9 mouse cellular contexts compared by ENCODE assay signal in the genomic region with DNA sequence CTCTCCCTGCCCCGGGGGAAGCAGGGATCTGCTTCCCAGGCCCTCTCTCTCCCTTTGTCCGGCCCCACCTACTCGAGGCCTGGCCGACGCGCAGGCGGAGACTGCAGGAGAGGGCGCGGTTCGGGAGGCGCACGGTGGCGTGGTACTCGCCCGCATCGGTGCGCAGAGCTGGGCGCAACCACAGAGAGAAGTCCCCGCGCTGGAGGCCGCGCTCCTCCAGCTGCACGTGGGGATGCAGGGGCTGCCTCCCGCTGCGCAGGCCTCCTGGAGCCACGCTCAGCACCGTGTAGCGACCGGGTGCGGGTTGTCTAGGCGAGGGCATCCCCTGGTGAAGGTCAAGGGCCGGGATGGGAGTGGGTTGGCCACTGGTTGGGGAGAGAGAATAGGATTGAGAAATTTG. TPM values are rescaled to one million over a fixed set of nuclear protein-coding genes. Genes with fewer than 3 reads are reported as not detected.
DNase-seq lines count a peak whose midpoint lies in the region; ATAC-seq and TF ChIP-seq lines count a peak whose summit lies in the region.
"Had no signal": no experiment of that assay in that cellular context is flagged by ENCODE, and none has a peak within 500 bp of the region (broad histone marks: within the 10 kb centered on the region; RNA-seq: fewer than 3 reads in every experiment).

No protein-coding gene starts in this region.

- peaks cover 21% of the 10 kb centered on the region for H3K36me3 ChIP-seq in heart, embryonic 12.5 days
- H3K36me3 ChIP-seq in hindbrain, embryonic 10.5 days: peaks cover 27% of the 10 kb centered on the region
- peaks cover 30% of the 10 kb centered on the region for H3K36me3 ChIP-seq in midbrain, embryonic 14.5 days (ENCODE audit: control insufficient read depth, insufficient read depth, low read length)

- intact Hi-C loops in heart, postnatal 36 days (cut with DNase I): loop anchor here (10.0 kb wide), 1 partner anchor 445 kb away; no protein-coding TSS in a partner anchor
- intact Hi-C loops in gastrocnemius, adult 2 months (cut with DNase I): no loop called here

- H3K9ac ChIP-seq in heart, embryonic 12.5 days: peak overlapping the region; percentile 56
- H3K9ac ChIP-seq in midbrain, embryonic 14.5 days (replicated peaks; ENCODE audit: low read length): peak overlapping the region; percentile 43

- peaks cover 24% of the 10 kb centered on the region for H3K27me3 ChIP-seq in heart, embryonic 12.5 days (replicated peaks)
- peaks cover 49% of the 10 kb centered on the region for H3K27me3 ChIP-seq in hindbrain, embryonic 10.5 days (ENCODE audit: insufficient read depth, poor library complexity, severe bottlenecking)
- 0 out of 2 replicates have a peak, but pooled peaks cover 4% of the 10 kb centered on the region for H3K27me3 ChIP-seq in midbrain, embryonic 14.5 days (ENCODE audit: control insufficient read depth, insufficient read depth, low read length)
- H3K27me3 ChIP-seq: Patski had no signal

- no peaks in the 10 kb centered on the region for H3K9me3 ChIP-seq in heart, embryonic 12.5 days (replicated peaks)
- H3K9me3 ChIP-seq in hindbrain, embryonic 10.5 days: no peaks in the 10 kb centered on the region
- no peaks in the 10 kb centered on the region for H3K9me3 ChIP-seq in midbrain, embryonic 14.5 days (ENCODE audit: control insufficient read depth, low read length)

- no peak overlapping the region for H3K27ac ChIP-seq in heart, embryonic 12.5 days (ENCODE audit: poor library complexity, severe bottlenecking)
- H3K27ac ChIP-seq in hindbrain, embryonic 10.5 days: peak overlapping the region; percentile 85
- no peak overlapping the region for H3K27ac ChIP-seq in midbrain, embryonic 14.5 days (replicated peaks; ENCODE audit: low read depth, low read length)
- H3K27ac ChIP-seq in gastrocnemius, adult 2 months: no peak overlapping the region

- 3% methylated on average over 31 of the region's 32 CpGs for WGBS in heart, embryonic 12.5 days
- 2% methylated on average over 32 of the region's 32 CpGs for WGBS in hindbrain, embryonic 10.5 days
- 3% methylated on average over 32 of the region's 32 CpGs for WGBS in midbrain, embryonic 14.5 days

- no peak for DNase-seq in heart, postnatal 36 days
- DNase-seq in ZHBTc4 (ENCODE audit: low read depth, low spot score): peak; percentile 84
- DNase-seq in hindbrain, embryonic 10.5 days (ENCODE audit: low spot score): peak; percentile 47
- DNase-seq in midbrain, embryonic 14.5 days: peak; percentile 59
- DNase-seq in gastrocnemius, adult 2 months: no peak
- no peak for DNase-seq in adrenal gland, adult 2 months
- DNase-seq in gastrocnemius, postnatal 10 days: no peak

- 0 out of 2 replicates have a peak, but pooled peaks have one; percentile 11 for ATAC-seq in heart, embryonic 12.5 days (ENCODE audit: insufficient number of reproducible peaks, low FRiP score)
- peak; percentile 21; the same call in 1 of the 2 replicates for ATAC-seq in midbrain, embryonic 14.5 days (ENCODE audit: low FRiP score, low TSS enrichment)
- ATAC-seq: Patski had no signal

- peaks cover 41% of the 10 kb centered on the region for H3K4me1 ChIP-seq in heart, embryonic 12.5 days (replicated peaks)
- peaks cover 50% of the 10 kb centered on the region for H3K4me1 ChIP-seq in hindbrain, embryonic 10.5 days (replicated peaks)
- H3K4me1 ChIP-seq in midbrain, embryonic 14.5 days (ENCODE audit: control insufficient read depth, insufficient read depth, low read length): peaks cover 36% of the 10 kb centered on the region

- H3K4me2 ChIP-seq in heart, embryonic 12.5 days: peak overlapping the region; percentile 58
- peak overlapping the region; percentile 46 for H3K4me2 ChIP-seq in midbrain, embryonic 14.5 days (ENCODE audit: low read length)

- TF ChIP-seq CTCF in gastrocnemius, adult 2 months (IDR thresholded peaks at IDR 0.05): no peak

- peak overlapping the region; percentile 23 for H3K4me3 ChIP-seq in heart, embryonic 12.5 days
- peak overlapping the region; percentile 44 for H3K4me3 ChIP-seq in hindbrain, embryonic 10.5 days
- 0 out of 2 replicates have a peak overlapping the region, but pooled peaks have one; percentile 1 for H3K4me3 ChIP-seq in midbrain, embryonic 14.5 days (replicated peaks; ENCODE audit: low read depth, low read length)
- H3K4me3 ChIP-seq in gastrocnemius, adult 2 months: no peak overlapping the region

RNA-seq across cellular contexts. Expression of a gene that starts 1.5 kb away (rescaled TPM):
- polyA plus RNA-seq in heart, embryonic 12.5 days (2016; fragmentation: Nextera tagmentation; extraction: Ambion mirVana): 1.4 and 1.5 TPM in 2 replicates
- total RNA-seq in heart, postnatal 36 days (2021): under 1 TPM; 0.19 to 0.43 TPM
- 1.1 and 1.3 TPM in 2 replicates for polyA plus RNA-seq in hindbrain, embryonic 10.5 days (2016; fragmentation: Nextera tagmentation; extraction: Ambion mirVana)
- polyA plus RNA-seq in midbrain, embryonic 14.5 days (2014; fragmentation: Nextera tagmentation; extraction: Ambion mirVana): 3.3 and 3.5 TPM in 2 replicates
- total RNA-seq in gastrocnemius, adult 2 months (2021): under 1 TPM; 0.11 to 0.13 TPM
- 1 to 10 TPM; 1.1 to 1.5 TPM for total RNA-seq in adrenal gland, adult 2 months (2021)
- 2.1 and 2.5 TPM in 2 replicates for polyA plus RNA-seq in adrenal gland, adult 2 months (2012; rRNA removed)
- total RNA-seq in gastrocnemius, postnatal 10 days (2021): under 1 TPM; 0.56 to 0.68 TPM

RNA-seq across cellular contexts. Expression of a gene that starts 9.9 kb away (rescaled TPM):
- polyA plus RNA-seq in heart, embryonic 12.5 days (2016; fragmentation: Nextera tagmentation; extraction: Ambion mirVana): 233 and 243 TPM in 2 replicates
- total RNA-seq in heart, postnatal 36 days (2021): 100 to 1,000 TPM; 192 to 194 TPM
- polyA plus RNA-seq in hindbrain, embryonic 10.5 days (2016; fragmentation: Nextera tagmentation; extraction: Ambion mirVana): 271 and 416 TPM in 2 replicates
- polyA plus RNA-seq in midbrain, embryonic 14.5 days (2014; fragmentation: Nextera tagmentation; extraction: Ambion mirVana): 749 and 823 TPM in 2 replicates
- total RNA-seq in gastrocnemius, adult 2 months (2021): 10 to 100 TPM; 65.5 to 99.4 TPM
- total RNA-seq in adrenal gland, adult 2 months (2021): 100 to 1,000 TPM; 828 to 858 TPM
- polyA plus RNA-seq in adrenal gland, adult 2 months (2012; rRNA removed): 2,208 and 2,873 TPM in 2 replicates
- 100 to 1,000 TPM; 273 to 298 TPM for total RNA-seq in gastrocnemius, postnatal 10 days (2021)

RNA-seq across cellular contexts. Expression of a gene that starts 21.2 kb away (rescaled TPM):
- 357 and 358 TPM in 2 replicates for polyA plus RNA-seq in heart, embryonic 12.5 days (2016; fragmentation: Nextera tagmentation; extraction: Ambion mirVana)
- total RNA-seq in heart, postnatal 36 days (2021): 100 to 1,000 TPM; 195 to 197 TPM
- polyA plus RNA-seq in hindbrain, embryonic 10.5 days (2016; fragmentation: Nextera tagmentation; extraction: Ambion mirVana): 417 and 499 TPM in 2 replicates
- polyA plus RNA-seq in midbrain, embryonic 14.5 days (2014; fragmentation: Nextera tagmentation; extraction: Ambion mirVana): 535 and 570 TPM in 2 replicates
- 100 to 1,000 TPM; 202 to 204 TPM for total RNA-seq in gastrocnemius, adult 2 months (2021)
- total RNA-seq in adrenal gland, adult 2 months (2021): 100 to 1,000 TPM; 269 to 320 TPM
- polyA plus RNA-seq in adrenal gland, adult 2 months (2012; rRNA removed): 390 and 451 TPM in 2 replicates
- total RNA-seq in gastrocnemius, postnatal 10 days (2021): 100 to 1,000 TPM; 252 to 255 TPM

RNA-seq across cellular contexts. Expression of a gene that starts 22.0 kb away (rescaled TPM):
- not detected in 2 replicates for polyA plus RNA-seq in heart, embryonic 12.5 days (2016; fragmentation: Nextera tagmentation; extraction: Ambion mirVana)
- under 1 TPM; 0.72 to 0.76 TPM for total RNA-seq in heart, postnatal 36 days (2021)
- not detected in 2 replicates for polyA plus RNA-seq in hindbrain, embryonic 10.5 days (2016; fragmentation: Nextera tagmentation; extraction: Ambion mirVana)
- 0.11 and 0.27 TPM in 2 replicates for polyA plus RNA-seq in midbrain, embryonic 14.5 days (2014; fragmentation: Nextera tagmentation; extraction: Ambion mirVana)
- total RNA-seq in gastrocnemius, adult 2 months (2021): not detected
- total RNA-seq in adrenal gland, adult 2 months (2021): under 1 TPM; 0.31 to 0.55 TPM
- 0.52 and 0.61 TPM in 2 replicates for polyA plus RNA-seq in adrenal gland, adult 2 months (2012; rRNA removed)
- 1 to 10 TPM in 1 of 2 experiments, under 1 TPM in 1; 0.61 to 2.1 TPM for total RNA-seq in gastrocnemius, postnatal 10 days (2021)
- polyA plus RNA-seq: Patski had no signal

RNA-seq across cellular contexts. Expression of a gene that starts 46.2 kb away (rescaled TPM):
- 1.9 and 2.2 TPM in 2 replicates for polyA plus RNA-seq in heart, embryonic 12.5 days (2016; fragmentation: Nextera tagmentation; extraction: Ambion mirVana)
- under 1 TPM; 0.72 to 0.98 TPM for total RNA-seq in heart, postnatal 36 days (2021)
- polyA plus RNA-seq in hindbrain, embryonic 10.5 days (2016; fragmentation: Nextera tagmentation; extraction: Ambion mirVana): 2.3 and 5.0 TPM in 2 replicates
- polyA plus RNA-seq in midbrain, embryonic 14.5 days (2014; fragmentation: Nextera tagmentation; extraction: Ambion mirVana): 14.7 and 34.9 TPM in 2 replicates
- not detected for total RNA-seq in gastrocnemius, adult 2 months (2021)
- total RNA-seq in adrenal gland, adult 2 months (2021): 1 to 10 TPM; 1.1 to 2.5 TPM
- polyA plus RNA-seq in adrenal gland, adult 2 months (2012; rRNA removed): 1.9 and 2.4 TPM in 2 replicates
- 1 to 10 TPM in 1 of 2 experiments, under 1 TPM in 1; 0.38 to 1.1 TPM for total RNA-seq in gastrocnemius, postnatal 10 days (2021)

Comparison
In these comparisons a context has a peak if more than half of its experiments do, and no peak if none do; other contexts are left out.
1. DNase-seq: peak in ZHBTc4 (single experiment), hindbrain, embryonic 10.5 days (single experiment) and midbrain, embryonic 14.5 days (single experiment); none in heart, postnatal 36 days (0 of 2), gastrocnemius, adult 2 months (single experiment), adrenal gland, adult 2 months (single experiment) and gastrocnemius, postnatal 10 days (single experiment).